Mouse (Mus musculus) hindbrain, embryonic 12.5 days (tissue): ENCODE measurements at regions not wholly inside any gene's neighbourhood (a gene's known extent, or its start where the extent isn't known, plus 50 kb on each side); places are given as distances from the start of the nearest gene placed in this dataset.

ENCODE experiments used
- ATAC-seq: fragments of 200-750 bp; cut with Nextera tagmentation; 2 replicates; pipeline ENCODE4 v1.8.0; 2017; ENCODE audit warnings: moderate TSS enrichment; ENCODE audit not compliant: low FRiP score
- H3K27ac ChIP-seq: fragments of 300-500 bp; sonication (generic); 2 replicates; pipeline ENCODE4 v1.5.1; 2016; ENCODE audit warnings: mild to moderate bottlenecking
- H3K27me3 ChIP-seq: fragments of 300-500 bp; sonication (generic); 2 replicates; pipeline ENCODE4 v1.6.1; 2016; ENCODE audit warnings: mild to moderate bottlenecking
- H3K36me3 ChIP-seq: fragments of 300-500 bp; sonication (generic); 2 replicates; pipeline ENCODE4 v1.6.1; 2016; ENCODE audit warnings: mild to moderate bottlenecking
- H3K4me1 ChIP-seq: fragments of 300-500 bp; sonication (generic); 2 replicates; pipeline ENCODE4 v1.6.1; 2016
- H3K4me2 ChIP-seq: fragments of 300-500 bp; sonication (generic); replicated peaks from 2 replicates; pipeline ENCODE4 v1.6.1; 2016; ENCODE audit warnings: mild to moderate bottlenecking
- H3K4me3 ChIP-seq: fragments of 300-500 bp; sonication (generic); 2 replicates; pipeline ENCODE4 v1.5.1; 2016; ENCODE audit warnings: mild to moderate bottlenecking
- H3K9ac ChIP-seq: fragments of 300-500 bp; sonication (generic); 2 replicates; pipeline ENCODE4 v1.6.1; 2016; ENCODE audit warnings: mild to moderate bottlenecking, moderate library complexity
- H3K9me3 ChIP-seq: fragments of 300-500 bp; sonication (generic); replicated peaks from 2 replicates; pipeline ENCODE4 v1.6.1; 2016; ENCODE audit warnings: mild to moderate bottlenecking

GRCm38 (mm10) chrX:21433501-21433900, 50.8 kb upstream of the Agtr2 start:
- Histone ChIP-seq H3K9me3 (no peaks in the 10 kb centered on the region), H3K4me2 (no peak overlapping the region)
- ATAC-seq = no peak

More at GRCm38 (mm10) chrX:21433501-21433900, 50.8 kb upstream of the Agtr2 start:
- Histone ChIP-seq H3K4me3 (no peak overlapping the region), H3K4me1 (no peaks in the 10 kb centered on the region), H3K27me3 (no peaks in the 10 kb centered on the region), H3K9ac (no peak overlapping the region), H3K36me3 (no peaks in the 10 kb centered on the region), H3K27ac (no peak overlapping the region)
